26 mouse cellular contexts compared by ENCODE assay signal in genomic region chr14:26542136-26542535, GRCm38 (mm10).
"Had no signal": no experiment of that assay in that cellular context is flagged by ENCODE, and none has a peak within 500 bp of the region (broad histone marks: within the 10 kb centered on the region; RNA-seq: fewer than 3 reads in every experiment).

No protein-coding gene starts in this region.

- H3K4me2 ChIP-seq: limb, embryonic 12.5 days; limb, embryonic 13.5 days; limb, embryonic 15.5 days; liver, embryonic 11.5 days; liver, embryonic 12.5 days; liver, embryonic 13.5 days; liver, embryonic 15.5 days; lung, embryonic 14.5 days; lung, embryonic 15.5 days; midbrain, embryonic 11.5 days; midbrain, embryonic 12.5 days; midbrain, embryonic 13.5 days; midbrain, embryonic 15.5 days had no signal

- H3K36me3 ChIP-seq: limb, embryonic 10.5 days; limb, embryonic 12.5 days; limb, embryonic 13.5 days; limb, embryonic 15.5 days; liver, embryonic 12.5 days; liver, embryonic 13.5 days; liver, embryonic 15.5 days; lung, embryonic 15.5 days; midbrain, embryonic 10.5 days; midbrain, embryonic 12.5 days; midbrain, embryonic 13.5 days; midbrain, embryonic 15.5 days had no signal

- DNase-seq: left cerebral cortex, postnatal 4 days; liver; liver, embryonic 13.5 days; liver, postnatal 0 days; lung, adult 18-20 months; lung, adult 2 months; lung, embryonic 14.5 days; lung, postnatal 10 days; lung, postnatal 14 days; lung, postnatal 36 days; lung, postnatal 4 days; midbrain, embryonic 14.5 days had no signal

- H3K4me3 ChIP-seq: limb, embryonic 10.5 days; limb, embryonic 12.5 days; limb, embryonic 13.5 days; limb, embryonic 15.5 days; liver, embryonic 12.5 days; liver, embryonic 13.5 days; liver, embryonic 15.5 days; lung, embryonic 15.5 days; megakaryocyte, embryonic 14.5 days; midbrain, embryonic 10.5 days; midbrain, embryonic 12.5 days; midbrain, embryonic 13.5 days; midbrain, embryonic 15.5 days had no signal

- H3K27me3 ChIP-seq: limb, embryonic 12.5 days; limb, embryonic 13.5 days; limb, embryonic 15.5 days; liver, embryonic 13.5 days; lung, embryonic 15.5 days; midbrain, embryonic 13.5 days; midbrain, embryonic 15.5 days had no signal
